Comparison of ENCODE assay signal across 24 mouse cellular contexts in the genomic region with DNA sequence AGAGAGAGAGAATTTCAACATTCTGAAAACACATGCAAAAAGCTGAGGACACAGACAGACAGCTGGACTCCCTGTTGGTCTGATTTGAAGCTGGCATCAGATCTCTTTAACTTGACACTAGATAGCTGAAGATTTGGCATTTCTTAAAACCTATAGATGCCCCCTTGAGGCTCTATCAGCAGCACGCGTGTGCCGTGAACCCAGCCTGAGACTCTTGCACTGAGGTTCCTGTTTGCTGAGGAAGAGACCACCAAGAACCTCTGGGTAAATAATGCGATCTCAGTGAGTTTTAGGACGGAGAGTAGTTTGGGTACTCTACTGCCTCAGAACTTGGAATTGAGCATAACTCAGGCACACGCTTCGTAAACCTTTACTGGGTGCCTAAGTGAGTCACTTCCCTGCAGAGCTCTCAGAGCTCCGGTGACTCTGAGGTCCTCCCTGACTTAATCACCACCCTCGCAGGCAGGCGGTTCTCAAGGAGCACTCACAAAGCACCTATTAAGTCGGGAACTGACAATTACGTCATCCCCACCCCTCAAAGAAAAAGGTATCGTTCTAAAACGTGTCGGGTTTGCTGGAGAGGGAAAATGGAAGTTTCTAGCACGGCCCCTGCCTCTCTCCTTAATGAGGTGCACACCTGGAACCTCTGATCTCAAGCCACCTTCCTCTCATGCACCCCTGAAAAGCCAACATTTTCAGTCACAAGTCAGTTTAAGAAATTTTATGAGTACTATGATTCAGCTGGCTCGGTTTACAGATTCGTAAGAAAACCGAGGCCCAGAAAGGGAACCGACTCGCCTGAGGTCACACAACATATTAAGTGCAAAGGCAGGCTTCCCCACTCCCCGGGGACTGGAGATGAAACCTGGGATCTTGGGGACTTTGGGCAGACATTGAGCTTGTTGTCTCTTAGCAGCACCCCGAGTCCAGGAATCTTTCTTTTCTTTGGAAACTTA.
A peak's percentile ranks its signal among the peaks of the same experiment; 100 is the strongest.
DNase-seq lines count a peak whose midpoint lies in the region; ATAC-seq and TF ChIP-seq lines count a peak whose summit lies in the region.
"Had no signal": no experiment of that assay in that cellular context is flagged by ENCODE, and none has a peak within 500 bp of the region (broad histone marks: within the 10 kb centered on the region; RNA-seq: fewer than 3 reads in every experiment).

No protein-coding gene starts in this region.

- no peak for TF ChIP-seq CTCF in lung, adult 2 months (IDR thresholded peaks at IDR 0.05; ENCODE audit: insufficient read depth, low read length)
- TF ChIP-seq CTCF in embryonic fibroblast, embryonic 13.5 days (IDR thresholded peaks at IDR 0.05; ENCODE audit: borderline replicate concordance, insufficient read depth, low read length): no peak
- TF ChIP-seq CTCF in lung, embryonic 14.5 days (IDR thresholded peaks at IDR 0.05; ENCODE audit: low read depth): no peak

- H3K27ac ChIP-seq in embryonic fibroblast, embryonic 13.5 days (ENCODE audit: insufficient read depth, low read length): peak overlapping the region; percentile 16
- H3K27ac ChIP-seq in lung, embryonic 14.5 days (ENCODE audit: low read depth): no peak overlapping the region
- H3K27ac ChIP-seq in stomach, embryonic 16.5 days (ENCODE audit: low read length): no peak overlapping the region
- H3K27ac ChIP-seq: embryonic facial prominence, embryonic 15.5 days; hindbrain, embryonic 15.5 days; liver, embryonic 15.5 days had no signal

- no peaks in the 10 kb centered on the region for H3K4me1 ChIP-seq in lung, adult 2 months (ENCODE audit: control insufficient read depth, insufficient read depth, low read length)
- H3K4me1 ChIP-seq in embryonic fibroblast, embryonic 13.5 days (ENCODE audit: control insufficient read depth, insufficient read depth, low read length): peaks cover 1% of the 10 kb centered on the region; the same call in 1 of the 2 replicates
- no peaks in the 10 kb centered on the region for H3K4me1 ChIP-seq in lung, embryonic 14.5 days (ENCODE audit: insufficient read depth)
- H3K4me1 ChIP-seq in stomach, embryonic 16.5 days (ENCODE audit: control insufficient read depth, insufficient read depth, low read length): peaks cover 8% of the 10 kb centered on the region; the same call in 1 of the 2 replicates
- H3K4me1 ChIP-seq: hindbrain, embryonic 15.5 days; liver, embryonic 15.5 days had no signal

- no peak overlapping the region for H3K4me3 ChIP-seq in lung, adult 2 months (replicated peaks; ENCODE audit: extremely low read depth, low read depth, low read length)
- no peak overlapping the region for H3K4me3 ChIP-seq in embryonic fibroblast, embryonic 13.5 days (ENCODE audit: insufficient read depth, low read length)
- no peak overlapping the region for H3K4me3 ChIP-seq in lung, embryonic 14.5 days (ENCODE audit: low read depth, low read length)
- H3K4me3 ChIP-seq in stomach, embryonic 16.5 days (replicated peaks; ENCODE audit: low read length): no peak overlapping the region
- H3K4me3 ChIP-seq: embryonic facial prominence, embryonic 15.5 days; hindbrain, embryonic 15.5 days; liver, embryonic 15.5 days had no signal

- H3K9me3 ChIP-seq in lung, embryonic 14.5 days (ENCODE audit: low read depth, low read length): no peaks in the 10 kb centered on the region
- no peaks in the 10 kb centered on the region for H3K9me3 ChIP-seq in stomach, embryonic 16.5 days (replicated peaks; ENCODE audit: control insufficient read depth, low read length)
- H3K9me3 ChIP-seq: embryonic facial prominence, embryonic 15.5 days; G1E; hindbrain, embryonic 15.5 days; liver, embryonic 15.5 days had no signal

- DNase-seq in lung, adult 2 months: peak; percentile 17
- no peak for DNase-seq in lung, postnatal 25 days (ENCODE audit: low spot score)
- peak; percentile 43 for DNase-seq in lung, embryonic 14.5 days
- DNase-seq in ovary, adult 18-20 months (ENCODE audit: low spot score): no peak
- no peak for DNase-seq in cerebellum, adult 18-20 months
- no peak for DNase-seq in ovary, postnatal 36 days (ENCODE audit: low spot score)
- DNase-seq: adrenal gland, postnatal 10 days; B cell, adult 2 months; cerebellum, adult 9-11 months; gastrocnemius, postnatal 14 days; heart, adult 11 months; kidney, adult 8-10 months; kidney, postnatal 25 days; liver; thymus, postnatal 25 days had no signal

- no peak overlapping the region for H3K4me2 ChIP-seq in lung, embryonic 14.5 days
- H3K4me2 ChIP-seq in stomach, embryonic 16.5 days (ENCODE audit: low read depth, low read length): no peak overlapping the region
- H3K4me2 ChIP-seq: embryonic facial prominence, embryonic 15.5 days; heart, embryonic 11.5 days; hindbrain, embryonic 15.5 days; liver, embryonic 15.5 days; midbrain, embryonic 11.5 days had no signal

- H3K36me3 ChIP-seq in lung, embryonic 14.5 days (ENCODE audit: insufficient read depth): no peaks in the 10 kb centered on the region
- H3K36me3 ChIP-seq in stomach, embryonic 16.5 days (ENCODE audit: control insufficient read depth, insufficient read depth, low read length): no peaks in the 10 kb centered on the region
- H3K36me3 ChIP-seq: embryonic facial prominence, embryonic 15.5 days; G1E; hindbrain, embryonic 15.5 days; liver, embryonic 15.5 days had no signal

- 62% methylated on average over 23 of the region's 23 CpGs for WGBS in lung, adult 2 months
- 58% methylated on average over 23 of the region's 23 CpGs for WGBS in lung, embryonic 14.5 days
- WGBS in stomach, embryonic 16.5 days: 69% methylated on average over 23 of the region's 23 CpGs

- no peak overlapping the region for H3K9ac ChIP-seq in lung, embryonic 14.5 days
- H3K9ac ChIP-seq in stomach, embryonic 16.5 days (ENCODE audit: low read length): no peak overlapping the region
- H3K9ac ChIP-seq: embryonic facial prominence, embryonic 15.5 days; hindbrain, embryonic 15.5 days; liver, embryonic 15.5 days had no signal

- H3K27me3 ChIP-seq in lung, embryonic 14.5 days (ENCODE audit: insufficient read depth, low read length): no peaks in the 10 kb centered on the region
- H3K27me3 ChIP-seq in stomach, embryonic 16.5 days (ENCODE audit: control insufficient read depth, insufficient read depth, low read length): no peaks in the 10 kb centered on the region
- H3K27me3 ChIP-seq: embryonic facial prominence, embryonic 15.5 days; hindbrain, embryonic 15.5 days; liver, embryonic 15.5 days had no signal

- no peak for ATAC-seq in lung, embryonic 14.5 days (ENCODE audit: insufficient read depth)
- 0 out of 2 replicates have a peak, but pooled peaks have one; percentile 64 for ATAC-seq in stomach, embryonic 16.5 days (ENCODE audit: insufficient read depth, low FRiP score)
- ATAC-seq: forebrain, embryonic 16.5 days had no signal

- no peak for TF ChIP-seq POLR2A in lung, adult 2 months (IDR thresholded peaks at IDR 0.05; ENCODE audit: borderline replicate concordance, extremely low read depth, low read depth, low read length)
- TF ChIP-seq POLR2A in embryonic fibroblast, embryonic 13.5 days (IDR thresholded peaks at IDR 0.05; ENCODE audit: low read depth, low read length): no peak

Comparison
In these comparisons a context has a peak if more than half of its experiments do, and no peak if none do; other contexts are left out.
1. DNase-seq: peak in lung, adult 2 months (single experiment) and lung, embryonic 14.5 days (single experiment); none in lung, postnatal 25 days (single experiment), ovary, adult 18-20 months (single experiment), cerebellum, adult 18-20 months (0 of 2) and ovary, postnatal 36 days (single experiment).